Mouse (Mus musculus) liver, adult 2 months (tissue): ENCODE data around the gene Gm14399. TPM values are rescaled to one million over a fixed set of nuclear protein-coding genes. Genes with fewer than 3 reads are reported as not detected.
"Not testable (repeated sequence)": the region's sequence is repeated elsewhere in the genome, so short reads cannot be mapped to it uniquely, and the experiment has no call there.

Source experiments
- DNase-seq: peaks from one replicate; pipeline ENCODE4 v3.0.0-alpha.2; 2011; ENCODE audit warnings: low read depth, low spot score; ENCODE audit errors: extremely low read depth
- H3K27ac ChIP-seq: fragments of 200-500 bp; replicated peaks from 2 replicates; pipeline ENCODE4 v1.5.1; 2012; ENCODE audit warnings: low read depth, mild to moderate bottlenecking, control low read depth, inconsistent platforms, low read length; ENCODE audit not compliant: insufficient read depth
- H3K27me3 ChIP-seq: fragments of 200-500 bp; 2 replicates; pipeline ENCODE4 v1.6.1; 2012; ENCODE audit warnings: mild to moderate bottlenecking, moderate library complexity, low read length, inconsistent platforms; ENCODE audit not compliant: control insufficient read depth, insufficient read depth
- H3K36me3 ChIP-seq: fragments of 200-500 bp; 2 replicates; pipeline ENCODE4 v1.6.1; 2012; ENCODE audit warnings: low read length, inconsistent platforms; ENCODE audit not compliant: control insufficient read depth, insufficient read depth
- H3K4me1 ChIP-seq: fragments of 200-500 bp; 2 replicates; pipeline ENCODE4 v1.6.1; 2011; ENCODE audit warnings: low read length; ENCODE audit not compliant: control insufficient read depth, insufficient read depth
- H3K4me3 ChIP-seq: fragments of 200-500 bp; 2 replicates; pipeline ENCODE4 v1.5.1; 2011; ENCODE audit warnings: low read depth, mild to moderate bottlenecking, control low read depth, low read length, moderate library complexity; ENCODE audit not compliant: insufficient read depth
- H3K79me2 ChIP-seq: fragments of 200-500 bp; 2 replicates; pipeline ENCODE4 v1.6.1; 2012; ENCODE audit warnings: inconsistent platforms, mild to moderate bottlenecking, low read length, moderate library complexity; ENCODE audit not compliant: control insufficient read depth, insufficient read depth
- H3K9ac ChIP-seq: fragments of 200-500 bp; 2 replicates; pipeline ENCODE4 v1.6.1; 2012; ENCODE audit warnings: low read depth, mild to moderate bottlenecking, control low read depth, inconsistent platforms, low read length
- CTCF ChIP-seq: fragments of 200-500 bp; IDR thresholded peaks from 2 replicates; pipeline ENCODE4 v1.5.1; 2011; ENCODE audit warnings: low read depth, low read length, control low read depth
- POLR2A ChIP-seq: fragments of 200-500 bp; IDR thresholded peaks from 2 replicates; pipeline ENCODE4 v1.6.1; 2011; ENCODE audit warnings: low read length, control low read depth; ENCODE audit not compliant: insufficient read depth; ENCODE audit errors: extremely low read depth
- WGBS: fragments of 180-500 bp; shearing (Covaris S2); methylation state at CpG from one replicate; pipeline ENCODE4 v1.1.7; 2018; 5-methylcytosine and 5-hydroxymethylcytosine counted together
- polyA plus RNA-seq: library from polyadenylated mRNA; depleted of rRNA; stranded (reverse); fragments of >200 nt; gene quantifications from 2 replicates; pipeline ENCODE4 v1.2.3, GENCODE M21; 2012
- total RNA-seq: library from RNA; depleted of rRNA; stranded (reverse); fragments of >200 nt; gene quantifications from 2 replicates; pipeline ENCODE4 v1.2.3, GENCODE M21; 2014

Gm14399 gene
- total and polyA plus RNA-seq, 2 experiments: 0.33 to 15.4 TPM

DNA sequence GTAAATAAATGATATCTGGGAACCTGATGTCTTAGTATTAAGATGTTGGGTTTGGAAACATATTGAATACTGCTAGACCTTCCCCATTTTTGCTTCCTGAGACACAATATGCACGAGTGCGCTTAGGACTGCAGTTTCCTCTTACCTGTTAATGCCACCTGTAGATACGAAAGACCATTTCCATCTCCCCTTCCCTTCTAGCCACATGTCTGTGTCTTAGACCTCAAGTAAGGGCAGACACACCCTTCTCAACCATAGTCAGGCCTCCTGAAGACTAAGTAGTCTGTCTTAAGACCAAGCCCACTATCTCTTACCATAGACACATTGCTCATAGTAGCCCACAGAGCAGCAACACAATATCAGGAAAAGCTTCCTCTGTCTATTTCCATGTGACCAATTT is 30.3 kb upstream of the Gm14399 start:
- TF ChIP-seq CTCF (no peak), POLR2A (no peak)
- Histone ChIP-seq H3K27ac (no peak overlapping the region), H3K4me1 (no peaks in the 10 kb centered on the region), H3K36me3 (no peaks in the 10 kb centered on the region), H3K9ac (no peak overlapping the region), H3K79me2 (no peaks in the 10 kb centered on the region), H3K4me3 (no peak overlapping the region), H3K27me3 (no peaks in the 10 kb centered on the region)
- WGBS: 84% methylated on average over 3 of the region's 3 CpGs
- DNase-seq: no peak

DNA sequence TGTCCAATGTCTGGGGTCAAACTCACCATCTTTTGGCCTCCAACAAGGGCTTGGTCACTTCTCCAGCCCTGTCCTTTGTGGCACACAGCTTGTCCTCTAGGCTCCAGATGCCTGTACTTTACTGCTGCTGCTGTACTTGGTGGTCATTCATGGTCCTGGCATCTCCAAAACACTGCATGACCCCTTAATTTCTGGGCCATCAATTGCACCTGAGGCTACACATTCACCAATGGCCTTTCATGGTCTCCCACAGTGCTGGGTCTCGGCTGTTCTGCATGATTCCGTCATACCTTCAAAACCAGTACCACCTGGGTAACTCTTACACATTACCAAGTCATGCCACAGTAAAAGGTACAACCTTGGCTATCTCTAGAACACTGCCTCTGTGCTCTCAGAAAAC is 25.1 kb upstream of the Gm14399 start:
- H3K36me3 ChIP-seq, H3K9ac ChIP-seq, H3K4me3 ChIP-seq, DNase-seq, H3K27me3 ChIP-seq, H3K4me1 ChIP-seq, H3K79me2 ChIP-seq, H3K27ac ChIP-seq: not testable (repeated sequence)
- WGBS: 85% methylated on average over 2 of the region's 2 CpGs

- 95% methylated on average over 12 of the region's 12 CpGs for WGBS
Measured at GRCm38 (mm10) chr2:175165110-175165509, 23.3 kb upstream of the Gm14399 start.

GRCm38 (mm10) chr2:175161438-175161837 is 19.6 kb upstream of the Gm14399 start:
- not testable (repeated sequence) for DNase-seq, H3K36me3 ChIP-seq, H3K79me2 ChIP-seq, H3K9ac ChIP-seq, H3K27me3 ChIP-seq, H3K4me3 ChIP-seq, H3K4me1 ChIP-seq, H3K27ac ChIP-seq
- WGBS: 87% methylated on average over 4 of the region's 4 CpGs

More at GRCm38 (mm10) chr2:175165110-175165509, 23.3 kb upstream of the Gm14399 start:
- H3K4me1 ChIP-seq, H3K27ac ChIP-seq, H3K9ac ChIP-seq, H3K27me3 ChIP-seq, H3K79me2 ChIP-seq, H3K36me3 ChIP-seq, H3K4me3 ChIP-seq, DNase-seq: not testable (repeated sequence)

- Histone ChIP-seq H3K9ac (no peak overlapping the region), H3K27ac (no peak overlapping the region), H3K36me3 (no peaks in the 10 kb centered on the region), H3K4me1 (no peaks in the 10 kb centered on the region), H3K4me3 (no peak overlapping the region), H3K79me2 (no peaks in the 10 kb centered on the region), H3K27me3 (no peaks in the 10 kb centered on the region)
- DNase-seq: no peak
- WGBS: 84% methylated on average over 3 of the region's 3 CpGs
- no peak for TF ChIP-seq POLR2A
- no peak for TF ChIP-seq CTCF
Measured at GRCm38 (mm10) chr2:175158642-175159041, 16.8 kb upstream of the Gm14399 start.

DNA sequence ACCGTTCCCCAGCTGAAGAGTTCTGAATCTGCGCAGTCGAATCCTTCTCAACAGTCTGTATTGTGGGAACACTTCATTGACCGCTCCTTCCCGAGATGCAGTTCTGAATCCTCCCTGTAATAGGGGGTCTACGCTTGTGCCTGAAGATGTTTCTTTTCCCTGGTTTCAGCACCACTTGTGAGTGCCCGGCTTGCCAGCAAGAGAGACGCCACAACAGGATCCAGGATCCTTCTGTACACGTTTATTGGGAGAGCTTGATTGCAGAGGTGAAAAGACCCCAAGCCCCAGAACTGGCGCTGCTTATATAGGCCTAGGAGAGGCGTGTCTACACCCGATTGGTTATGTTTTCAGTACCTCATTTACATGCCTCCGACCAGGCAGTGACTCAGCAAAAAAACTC is 14.9 kb upstream of the Gm14399 start:
- no peaks in the 10 kb centered on the region for H3K79me2 ChIP-seq
- H3K9ac ChIP-seq: no peak overlapping the region
- H3K27me3 ChIP-seq: no peaks in the 10 kb centered on the region
- H3K4me1 ChIP-seq: no peaks in the 10 kb centered on the region
- H3K27ac ChIP-seq: no peak overlapping the region
- H3K36me3 ChIP-seq: no peaks in the 10 kb centered on the region
- DNase-seq: no peak
- no peak overlapping the region for H3K4me3 ChIP-seq
- 91% methylated on average over 13 of the region's 13 CpGs for WGBS
- TF ChIP-seq CTCF (no peak), POLR2A (no peak)

- Histone ChIP-seq H3K4me3 (peak overlapping the region; percentile 54), H3K9ac (peak overlapping the region; percentile 22), H3K27ac (peak overlapping the region; percentile 1; the same call in 1 of the 2 replicates)
- H3K4me1 ChIP-seq, H3K79me2 ChIP-seq, H3K27me3 ChIP-seq, H3K36me3 ChIP-seq: not testable (repeated sequence)
- WGBS: 2% methylated on average over 25 of the region's 25 CpGs
- DNase-seq: peak; percentile 30
Measured at GRCm38 (mm10) chr2:175141118-175141992, 457 bp downstream of the Gm14399 start.

DNA sequence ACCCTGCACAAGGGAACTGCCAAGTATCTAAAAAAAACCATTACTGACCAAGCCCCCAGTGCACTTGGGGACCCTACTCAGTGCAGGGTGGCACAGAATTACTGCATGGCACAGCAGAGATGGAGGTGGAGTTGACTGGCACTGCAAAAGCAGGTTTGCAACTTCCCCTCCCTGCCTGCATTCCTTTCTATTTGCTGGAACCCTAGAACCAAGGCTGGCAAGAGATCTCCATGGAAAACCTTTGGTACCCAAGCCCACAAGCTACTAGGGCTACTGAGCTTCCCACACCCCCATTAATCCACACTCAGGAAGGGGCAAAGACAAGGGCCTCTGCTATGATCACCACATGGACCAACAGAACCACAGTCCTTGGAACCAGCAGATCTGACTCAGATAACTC is 1.2 kb downstream of the Gm14399 start:
- H3K4me1 ChIP-seq, H3K9ac ChIP-seq, H3K36me3 ChIP-seq, DNase-seq, H3K4me3 ChIP-seq, H3K79me2 ChIP-seq, H3K27me3 ChIP-seq, H3K27ac ChIP-seq: not testable (repeated sequence)
